Mouse (Mus musculus): ENCODE measurements at regions not wholly inside any gene's neighbourhood (a gene's known extent, or its start where the extent isn't known, plus 50 kb on each side); places are given as distances from the start of the nearest gene placed in this dataset.

GRCm38 (mm10) chr10:96237572-96238130, 101.2 kb downstream of the Gm5426 start:
- TF ChIP-seq GATA1 (IDR thresholded peaks at IDR 0.05; ENCODE audit: borderline replicate concordance, low read length) (no peak), FLI1 (IDR thresholded peaks at IDR 0.05; ENCODE audit: low read length) (no peak)

All from megakaryocyte, embryonic 14.5 days (primary cell).